Comparison of ENCODE assay signal across 10 mouse cellular contexts in the genomic region with DNA sequence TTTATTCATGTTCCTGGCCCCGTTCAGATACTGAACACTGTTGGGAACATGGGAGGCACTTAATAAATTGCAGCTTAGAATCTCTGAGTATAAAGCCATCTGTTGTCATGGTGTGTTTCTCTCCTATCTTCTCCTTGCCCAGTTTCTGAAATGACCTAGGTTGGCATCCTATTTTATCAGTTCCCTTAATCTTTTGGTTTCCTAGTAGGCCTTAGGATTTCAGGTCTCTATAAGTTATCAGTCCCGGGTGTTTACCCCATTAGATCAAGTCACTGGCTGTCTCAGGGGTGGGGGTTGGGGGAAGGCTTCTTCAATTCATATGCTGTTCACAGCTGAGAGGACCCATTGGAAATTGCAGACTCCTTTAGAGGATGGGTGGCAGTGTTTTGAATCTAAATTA. TPM values are rescaled to one million over a fixed set of nuclear protein-coding genes. Genes with fewer than 3 reads are reported as not detected.
DNase-seq lines count a peak whose midpoint lies in the region; ATAC-seq and TF ChIP-seq lines count a peak whose summit lies in the region.
"Had no signal": no experiment of that assay in that cellular context is flagged by ENCODE, and none has a peak within 500 bp of the region (broad histone marks: within the 10 kb centered on the region; RNA-seq: fewer than 3 reads in every experiment).

No protein-coding gene starts in this region.

- no peaks in the 10 kb centered on the region for H3K9me3 ChIP-seq in heart, embryonic 15.5 days (replicated peaks)
- H3K9me3 ChIP-seq in hindbrain, postnatal 0 days (ENCODE audit: low read length) = no peaks in the 10 kb centered on the region
- no peaks in the 10 kb centered on the region for H3K9me3 ChIP-seq in midbrain, embryonic 14.5 days (ENCODE audit: control insufficient read depth, low read length)

- WGBS in heart, embryonic 15.5 days = 58% methylated on average over 2 of the region's 2 CpGs
- 70% methylated on average over 2 of the region's 2 CpGs for WGBS in hindbrain, postnatal 0 days
- 84% methylated on average over 2 of the region's 2 CpGs for WGBS in midbrain, embryonic 14.5 days

- peak overlapping the region; percentile 88 for H3K4me3 ChIP-seq in heart, embryonic 15.5 days
- H3K4me3 ChIP-seq in cortical plate, adult 2 months (ENCODE audit: insufficient read depth, low read length) = peak overlapping the region; percentile 63; the same call in 1 of the 2 replicates
- H3K4me3 ChIP-seq in hindbrain, postnatal 0 days (ENCODE audit: low read length) = peak overlapping the region; percentile 88
- peak overlapping the region; percentile 86 for H3K4me3 ChIP-seq in midbrain, embryonic 14.5 days (replicated peaks; ENCODE audit: low read depth, low read length)

- TF ChIP-seq POLR2A in cortical plate, adult 2 months (IDR thresholded peaks at IDR 0.05; ENCODE audit: extremely low read depth, insufficient read depth, low read length) = no peak

- peak overlapping the region; percentile 84 for H3K4me2 ChIP-seq in heart, embryonic 15.5 days
- H3K4me2 ChIP-seq in hindbrain, postnatal 0 days (ENCODE audit: low read depth, low read length) = peak overlapping the region; percentile 92
- H3K4me2 ChIP-seq in midbrain, embryonic 14.5 days (ENCODE audit: low read length) = peak overlapping the region; percentile 94

- peaks cover 14% of the 10 kb centered on the region for H3K4me1 ChIP-seq in heart, embryonic 15.5 days (replicated peaks)
- peaks cover 10% of the 10 kb centered on the region for H3K4me1 ChIP-seq in cortical plate, adult 2 months (ENCODE audit: control insufficient read depth, insufficient read depth, low read length)
- peaks cover 4% of the 10 kb centered on the region; the same call in 1 of the 2 replicates for H3K4me1 ChIP-seq in hindbrain, postnatal 0 days (ENCODE audit: insufficient read depth, low read length)
- H3K4me1 ChIP-seq in midbrain, embryonic 14.5 days (ENCODE audit: control insufficient read depth, insufficient read depth, low read length) = peaks cover 10% of the 10 kb centered on the region

- TF ChIP-seq CTCF in cortical plate, adult 2 months (IDR thresholded peaks at IDR 0.05; ENCODE audit: extremely low read depth, insufficient read depth, low read length) = no peak
- no peak for TF ChIP-seq CTCF in hindbrain, postnatal 0 days (IDR thresholded peaks at IDR 0.05; ENCODE audit: low read depth)

- no peak for DNase-seq in heart, postnatal 4 days
- no peak for DNase-seq in hindbrain, postnatal 0 days (ENCODE audit: low spot score)
- DNase-seq in midbrain, embryonic 14.5 days = no peak
- DNase-seq in kidney, adult 8-10 months = no peak
- no peak for DNase-seq in right cerebral cortex, postnatal 4 days
- DNase-seq: cerebellum, postnatal 14 days; lung, adult 18-20 months had no signal

- H3K9ac ChIP-seq in heart, embryonic 15.5 days = peak overlapping the region; percentile 94
- H3K9ac ChIP-seq in hindbrain, postnatal 0 days (replicated peaks; ENCODE audit: low read length) = peak overlapping the region; percentile 95; the same call in 1 of the 2 replicates
- peak overlapping the region; percentile 92; the same call in 1 of the 2 replicates for H3K9ac ChIP-seq in midbrain, embryonic 14.5 days (replicated peaks; ENCODE audit: low read length)

- no peaks in the 10 kb centered on the region; the same call in 1 of the 2 replicates for H3K36me3 ChIP-seq in heart, embryonic 15.5 days
- no peaks in the 10 kb centered on the region for H3K36me3 ChIP-seq in hindbrain, postnatal 0 days (ENCODE audit: insufficient read depth, low read length)
- H3K36me3 ChIP-seq in midbrain, embryonic 14.5 days (ENCODE audit: control insufficient read depth, insufficient read depth, low read length) = 0 out of 2 replicates have a peak, but pooled peaks cover 6% of the 10 kb centered on the region

- H3K27me3 ChIP-seq in heart, embryonic 15.5 days = no peaks in the 10 kb centered on the region
- no peaks in the 10 kb centered on the region for H3K27me3 ChIP-seq in hindbrain, postnatal 0 days (ENCODE audit: insufficient read depth, low read length)
- no peaks in the 10 kb centered on the region for H3K27me3 ChIP-seq in midbrain, embryonic 14.5 days (ENCODE audit: control insufficient read depth, insufficient read depth, low read length)

- no peak overlapping the region for H3K27ac ChIP-seq in heart, embryonic 15.5 days
- H3K27ac ChIP-seq in cortical plate, adult 2 months (ENCODE audit: insufficient read depth, low read length) = no peak overlapping the region
- no peak overlapping the region for H3K27ac ChIP-seq in hindbrain, postnatal 0 days
- no peak overlapping the region for H3K27ac ChIP-seq in midbrain, embryonic 14.5 days (replicated peaks; ENCODE audit: low read depth, low read length)

- no peak for ATAC-seq in heart, embryonic 15.5 days (replicated peaks; ENCODE audit: insufficient number of reproducible peaks, insufficient read depth, low FRiP score, low read depth)
- no peak for ATAC-seq in hindbrain, postnatal 0 days
- no peak for ATAC-seq in midbrain, embryonic 14.5 days (ENCODE audit: low FRiP score, low TSS enrichment)
- no peak for ATAC-seq in granulocyte monocyte progenitor cell, adult 5-6 weeks (replicated peaks; ENCODE audit: poor library complexity, severe bottlenecking)

RNA-seq across cellular contexts. Expression of gene Kpna7, which starts 1.0 kb away (rescaled TPM):
- polyA plus RNA-seq in heart, embryonic 15.5 days (2015; fragmentation: Nextera tagmentation; extraction: Ambion mirVana) = not detected in 2 replicates
- not detected for total RNA-seq in heart, postnatal 4 days (2021)
- polyA plus RNA-seq in cortical plate, adult 2 months (2012; rRNA removed) = not detected in 2 replicates
- not detected in 2 replicates for total RNA-seq in hindbrain, postnatal 0 days (2014; rRNA removed)
- polyA plus RNA-seq in hindbrain, postnatal 0 days (2015; fragmentation: Nextera tagmentation; extraction: Ambion mirVana) = 0.09 TPM in 1 of 2 replicates, not detected in the other
- polyA plus RNA-seq in midbrain, embryonic 14.5 days (2014; fragmentation: Nextera tagmentation; extraction: Ambion mirVana) = not detected in 2 replicates
- total RNA-seq in granulocyte monocyte progenitor cell, adult 5-6 weeks (2014; fragmentation: Nextera tagmentation) = not detected in 2 replicates
- total RNA-seq in granulocyte monocyte progenitor cell, adult 5-6 weeks (2017) = not detected in 2 replicates

RNA-seq across cellular contexts. Expression of gene Arpc1a, which starts 1.2 kb away (rescaled TPM):
- polyA plus RNA-seq in heart, embryonic 15.5 days (2015; fragmentation: Nextera tagmentation; extraction: Ambion mirVana) = 86.8 and 96.4 TPM in 2 replicates
- total RNA-seq in heart, postnatal 4 days (2021) = 10 to 100 TPM; 71.9 to 78.2 TPM
- 253 and 254 TPM in 2 replicates for polyA plus RNA-seq in cortical plate, adult 2 months (2012; rRNA removed)
- 157 and 163 TPM in 2 replicates for total RNA-seq in hindbrain, postnatal 0 days (2014; rRNA removed)
- 220 and 221 TPM in 2 replicates for polyA plus RNA-seq in hindbrain, postnatal 0 days (2015; fragmentation: Nextera tagmentation; extraction: Ambion mirVana)
- 268 and 288 TPM in 2 replicates for polyA plus RNA-seq in midbrain, embryonic 14.5 days (2014; fragmentation: Nextera tagmentation; extraction: Ambion mirVana)
- total RNA-seq in granulocyte monocyte progenitor cell, adult 5-6 weeks (2014; fragmentation: Nextera tagmentation) = 76.8 and 81.1 TPM in 2 replicates
- 42.0 and 48.1 TPM in 2 replicates for total RNA-seq in granulocyte monocyte progenitor cell, adult 5-6 weeks (2017)

RNA-seq across cellular contexts. Expression of gene Arpc1b, which starts 29.2 kb away (rescaled TPM):
- 214 and 308 TPM in 2 replicates for polyA plus RNA-seq in heart, embryonic 15.5 days (2015; fragmentation: Nextera tagmentation; extraction: Ambion mirVana)
- total RNA-seq in heart, postnatal 4 days (2021) = 100 to 1,000 TPM; 123 to 125 TPM
- polyA plus RNA-seq in cortical plate, adult 2 months (2012; rRNA removed) = 74.5 and 84.6 TPM in 2 replicates
- total RNA-seq in hindbrain, postnatal 0 days (2014; rRNA removed) = 36.4 and 53.3 TPM in 2 replicates
- polyA plus RNA-seq in hindbrain, postnatal 0 days (2015; fragmentation: Nextera tagmentation; extraction: Ambion mirVana) = 73.6 and 84.9 TPM in 2 replicates
- polyA plus RNA-seq in midbrain, embryonic 14.5 days (2014; fragmentation: Nextera tagmentation; extraction: Ambion mirVana) = 23.9 and 39.4 TPM in 2 replicates
- total RNA-seq in granulocyte monocyte progenitor cell, adult 5-6 weeks (2014; fragmentation: Nextera tagmentation) = 404 and 492 TPM in 2 replicates
- 197 and 242 TPM in 2 replicates for total RNA-seq in granulocyte monocyte progenitor cell, adult 5-6 weeks (2017)

RNA-seq across cellular contexts. Expression of gene 1700018F24Rik, which starts 42.0 kb away (rescaled TPM):
- polyA plus RNA-seq in heart, embryonic 15.5 days (2015; fragmentation: Nextera tagmentation; extraction: Ambion mirVana) = not detected in 2 replicates
- total RNA-seq in heart, postnatal 4 days (2021) = not detected
- not detected in 2 replicates for polyA plus RNA-seq in cortical plate, adult 2 months (2012; rRNA removed)
- total RNA-seq in hindbrain, postnatal 0 days (2014; rRNA removed) = not detected in 2 replicates
- not detected in 2 replicates for polyA plus RNA-seq in hindbrain, postnatal 0 days (2015; fragmentation: Nextera tagmentation; extraction: Ambion mirVana)
- polyA plus RNA-seq in midbrain, embryonic 14.5 days (2014; fragmentation: Nextera tagmentation; extraction: Ambion mirVana) = not detected in 2 replicates
- total RNA-seq in granulocyte monocyte progenitor cell, adult 5-6 weeks (2014; fragmentation: Nextera tagmentation) = not detected in 2 replicates
- total RNA-seq in granulocyte monocyte progenitor cell, adult 5-6 weeks (2017) = not detected in 2 replicates

RNA-seq across cellular contexts. Expression of gene Gm4871, which starts 52.3 kb away (rescaled TPM):
- not detected in 2 replicates for polyA plus RNA-seq in heart, embryonic 15.5 days (2015; fragmentation: Nextera tagmentation; extraction: Ambion mirVana)
- not detected for total RNA-seq in heart, postnatal 4 days (2021)
- not detected in 2 replicates for polyA plus RNA-seq in cortical plate, adult 2 months (2012; rRNA removed)
- not detected in 2 replicates for total RNA-seq in hindbrain, postnatal 0 days (2014; rRNA removed)
- polyA plus RNA-seq in hindbrain, postnatal 0 days (2015; fragmentation: Nextera tagmentation; extraction: Ambion mirVana) = not detected in 2 replicates
- not detected in 2 replicates for polyA plus RNA-seq in midbrain, embryonic 14.5 days (2014; fragmentation: Nextera tagmentation; extraction: Ambion mirVana)
- not detected in 2 replicates for total RNA-seq in granulocyte monocyte progenitor cell, adult 5-6 weeks (2014; fragmentation: Nextera tagmentation)
- total RNA-seq in granulocyte monocyte progenitor cell, adult 5-6 weeks (2017) = not detected in 2 replicates
